Mouse (Mus musculus) lung, embryonic 15.5 days (tissue): ENCODE measurements around the gene Nrgn. TPM values are rescaled to one million over a fixed set of nuclear protein-coding genes. Genes with fewer than 3 reads are reported as not detected.
A peak's percentile ranks its signal among the peaks of the same experiment; 100 is the strongest.

Experiments used
- ATAC-seq: fragments of 200-750 bp; cut with Nextera tagmentation; 2 replicates; pipeline ENCODE4 v1.8.0; 2017; ENCODE audit warnings: moderate number of reproducible peaks, borderline replicate concordance; ENCODE audit not compliant: low FRiP score, low TSS enrichment; ENCODE audit errors: extremely low read depth
- H3K27ac ChIP-seq: fragments of 300-500 bp; sonication (generic); 2 replicates; pipeline ENCODE4 v1.5.1; 2015; ENCODE audit warnings: moderate library complexity, mild to moderate bottlenecking, inconsistent platforms
- H3K27me3 ChIP-seq: fragments of 300-500 bp; sonication (generic); 2 replicates; pipeline ENCODE4 v1.6.1; 2015; ENCODE audit warnings: inconsistent platforms
- H3K36me3 ChIP-seq: fragments of 300-500 bp; sonication (generic); 2 replicates; pipeline ENCODE4 v1.6.1; 2015; ENCODE audit warnings: inconsistent platforms
- H3K4me1 ChIP-seq: fragments of 300-500 bp; sonication (generic); 2 replicates; pipeline ENCODE4 v1.6.1; 2015; ENCODE audit warnings: inconsistent platforms
- H3K4me2 ChIP-seq: fragments of 300-500 bp; sonication (generic); 2 replicates; pipeline ENCODE4 v1.6.1; 2015; ENCODE audit warnings: inconsistent platforms, mild to moderate bottlenecking, moderate library complexity
- H3K4me3 ChIP-seq: fragments of 300-500 bp; sonication (generic); 2 replicates; pipeline ENCODE4 v1.5.1; 2015; ENCODE audit warnings: mild to moderate bottlenecking, inconsistent platforms
- H3K9ac ChIP-seq: fragments of 300-500 bp; sonication (generic); 2 replicates; pipeline ENCODE4 v1.6.1; 2015; ENCODE audit warnings: inconsistent platforms
- H3K9me3 ChIP-seq: fragments of 300-500 bp; sonication (generic); 2 replicates; pipeline ENCODE4 v1.6.1; 2016; ENCODE audit warnings: inconsistent platforms
- WGBS: fragments of 180-500 bp; shearing (Covaris S2); methylation state at CpG from one replicate; pipeline ENCODE4 v1.1.7; 2015; 5-methylcytosine and 5-hydroxymethylcytosine counted together
- polyA plus RNA-seq: library from polyadenylated mRNA; unstranded; fragments of >200 nt; fragmentation: Nextera tagmentation; extraction: Ambion mirVana; gene quantifications from 2 replicates; pipeline ENCODE4 v1.2.1, GENCODE M21; 2015

Gene Nrgn
- polyA plus RNA-seq, 1 experiment from 2014 or later: 8.1 TPM

- Histone ChIP-seq H3K4me3 (no peak overlapping the region), H3K4me2 (no peak overlapping the region), H3K9ac (no peak overlapping the region), H3K27ac (no peak overlapping the region), H3K4me1 (peaks cover 13% of the 10 kb centered on the region), H3K36me3 (peaks cover 28% of the 10 kb centered on the region), H3K27me3 (no peaks in the 10 kb centered on the region), H3K9me3 (no peaks in the 10 kb centered on the region)
- WGBS: 89% methylated on average over 8 of the region's 8 CpGs
- no peak for ATAC-seq
These were observed 33.7 kb downstream of the Nrgn start for GRCm38 (mm10) chr9:37518991-37519390.

- peaks cover 15% of the 10 kb centered on the region for H3K4me1 ChIP-seq
- H3K36me3 ChIP-seq: peaks cover 17% of the 10 kb centered on the region
- ATAC-seq: no peak
- WGBS: 73% methylated on average over 1 of the region's 1 CpGs
- H3K9ac ChIP-seq: no peak overlapping the region
- H3K27ac ChIP-seq: no peak overlapping the region
- no peak overlapping the region for H3K4me3 ChIP-seq
- no peak overlapping the region for H3K4me2 ChIP-seq
- no peaks in the 10 kb centered on the region for H3K9me3 ChIP-seq
- no peaks in the 10 kb centered on the region for H3K27me3 ChIP-seq
These were observed 35.2 kb downstream of the Nrgn start for GRCm38 (mm10) chr9:37517467-37517866.

GRCm38 (mm10) chr9:37514456-37514855, 38.2 kb downstream of the Nrgn start:
- 45% methylated on average over 3 of the region's 3 CpGs for WGBS
- Histone ChIP-seq H3K9me3 (no peaks in the 10 kb centered on the region), H3K9ac (no peak overlapping the region), H3K27me3 (no peaks in the 10 kb centered on the region), H3K4me2 (no peak overlapping the region), H3K36me3 (peaks cover 7% of the 10 kb centered on the region; the same call in 1 of the 2 replicates), H3K4me3 (no peak overlapping the region), H3K27ac (no peak overlapping the region), H3K4me1 (peaks cover 15% of the 10 kb centered on the region)
- no peak for ATAC-seq

- Histone ChIP-seq H3K27ac (no peak overlapping the region), H3K4me2 (no peak overlapping the region), H3K4me3 (no peak overlapping the region), H3K4me1 (peaks cover 15% of the 10 kb centered on the region), H3K36me3 (no peaks in the 10 kb centered on the region), H3K27me3 (no peaks in the 10 kb centered on the region), H3K9me3 (no peaks in the 10 kb centered on the region), H3K9ac (no peak overlapping the region)
- ATAC-seq: no peak
- WGBS: 91% methylated on average over 2 of the region's 2 CpGs
These were observed 40.6 kb downstream of the Nrgn start for GRCm38 (mm10) chr9:37512097-37512496.

- Histone ChIP-seq H3K27me3 (no peaks in the 10 kb centered on the region), H3K9ac (no peak overlapping the region), H3K27ac (no peak overlapping the region), H3K4me2 (no peak overlapping the region), H3K36me3 (no peaks in the 10 kb centered on the region), H3K9me3 (no peaks in the 10 kb centered on the region), H3K4me3 (no peak overlapping the region), H3K4me1 (0 out of 2 replicates have a peak, but pooled peaks cover 4% of the 10 kb centered on the region)
- 60% methylated on average over 1 of the region's 1 CpGs for WGBS
- no peak for ATAC-seq
These were observed 46.7 kb downstream of the Nrgn start for GRCm38 (mm10) chr9:37506023-37506422.

- Histone ChIP-seq H3K27me3 (no peaks in the 10 kb centered on the region), H3K36me3 (no peaks in the 10 kb centered on the region), H3K9me3 (no peaks in the 10 kb centered on the region), H3K27ac (no peak overlapping the region), H3K4me3 (no peak overlapping the region), H3K4me2 (no peak overlapping the region), H3K9ac (no peak overlapping the region), H3K4me1 (0 out of 2 replicates have a peak, but pooled peaks cover 4% of the 10 kb centered on the region)
- ATAC-seq: no peak
These were observed 48.4 kb downstream of the Nrgn start for GRCm38 (mm10) chr9:37504348-37504747.

GRCm38 (mm10) chr9:37501170-37501569, 51.5 kb downstream of the Nrgn start:
- Histone ChIP-seq H3K9me3 (no peaks in the 10 kb centered on the region), H3K9ac (no peak overlapping the region), H3K36me3 (no peaks in the 10 kb centered on the region), H3K4me1 (peaks cover 18% of the 10 kb centered on the region; the same call in 1 of the 2 replicates), H3K27ac (no peak overlapping the region), H3K4me2 (no peak overlapping the region), H3K4me3 (no peak overlapping the region), H3K27me3 (no peaks in the 10 kb centered on the region)
- no peak for ATAC-seq
- 86% methylated on average over 1 of the region's 1 CpGs for WGBS

- no peak overlapping the region for H3K4me3 ChIP-seq
- no peaks in the 10 kb centered on the region for H3K9me3 ChIP-seq
- H3K27ac ChIP-seq: no peak overlapping the region
- no peak overlapping the region for H3K4me2 ChIP-seq
- H3K4me1 ChIP-seq: peaks cover 21% of the 10 kb centered on the region; the same call in 1 of the 2 replicates
- WGBS: 79% methylated on average over 3 of the region's 3 CpGs
- H3K36me3 ChIP-seq: no peaks in the 10 kb centered on the region
- H3K27me3 ChIP-seq: no peaks in the 10 kb centered on the region
- no peak for ATAC-seq
- no peak overlapping the region for H3K9ac ChIP-seq
These were observed 52.5 kb downstream of the Nrgn start for GRCm38 (mm10) chr9:37500201-37500600.

- Histone ChIP-seq H3K9me3 (no peaks in the 10 kb centered on the region), H3K4me1 (peaks cover 20% of the 10 kb centered on the region; the same call in 1 of the 2 replicates), H3K4me3 (no peak overlapping the region), H3K4me2 (no peak overlapping the region), H3K36me3 (no peaks in the 10 kb centered on the region), H3K27ac (peak overlapping the region; percentile 45), H3K27me3 (no peaks in the 10 kb centered on the region), H3K9ac (no peak overlapping the region)
- peak; percentile 54; the same call in 1 of the 2 replicates for ATAC-seq
These were observed 56.4 kb downstream of the Nrgn start for GRCm38 (mm10) chr9:37496325-37496724.

GRCm38 (mm10) chr9:37495761-37496160, 56.9 kb downstream of the Nrgn start:
- Histone ChIP-seq H3K36me3 (no peaks in the 10 kb centered on the region), H3K27ac (peak overlapping the region; percentile 45; the same call in 1 of the 2 replicates), H3K9me3 (no peaks in the 10 kb centered on the region), H3K4me3 (no peak overlapping the region), H3K4me1 (peaks cover 22% of the 10 kb centered on the region), H3K9ac (no peak overlapping the region), H3K4me2 (no peak overlapping the region), H3K27me3 (no peaks in the 10 kb centered on the region)
- ATAC-seq: peak; percentile 92
- WGBS: 30% methylated on average over 3 of the region's 3 CpGs

Other genes starting within 250 kb of the Nrgn start
- 9.0 and 9.3 TPM in 2 replicates for gene Ccdc15, start 204.5 kb downstream of the Nrgn start, polyA plus RNA-seq
- gene Hepacam, start 185.6 kb downstream of the Nrgn start, polyA plus RNA-seq: 0.11 and 0.14 TPM in 2 replicates
- 20.6 and 23.7 TPM in 2 replicates for gene Robo4, start 151.0 kb downstream of the Nrgn start, polyA plus RNA-seq
- gene Robo3, start 119.7 kb downstream of the Nrgn start, polyA plus RNA-seq: 0.18 and 0.21 TPM in 2 replicates
- gene Msantd2, start 63.6 kb downstream of the Nrgn start, polyA plus RNA-seq: 26.1 and 26.9 TPM in 2 replicates
- gene Esam, start 24.8 kb downstream of the Nrgn start, polyA plus RNA-seq: 167 and 178 TPM in 2 replicates
- 26.5 and 33.3 TPM in 2 replicates for gene Vsig2, start 13.6 kb downstream of the Nrgn start, polyA plus RNA-seq
- gene Siae, start 2.8 kb upstream of the Nrgn start, polyA plus RNA-seq: 11.6 and 13.0 TPM in 2 replicates
- gene Spa17, start 60.8 kb upstream of the Nrgn start, polyA plus RNA-seq: 8.2 and 8.4 TPM in 2 replicates
- 128 and 134 TPM in 2 replicates for gene Tbrg1, start 104.4 kb upstream of the Nrgn start, polyA plus RNA-seq
- gene Panx3, start 116.3 kb upstream of the Nrgn start, polyA plus RNA-seq: 0.07 TPM in 1 of 2 replicates, not detected in the other
- not detected in 2 replicates for gene Olfr160, start 163.3 kb upstream of the Nrgn start, polyA plus RNA-seq
- gene Olfr874, start 192.2 kb upstream of the Nrgn start, polyA plus RNA-seq: not detected in 2 replicates
- not detected in 2 replicates for gene Olfr875, start 219.0 kb upstream of the Nrgn start, polyA plus RNA-seq